28 mouse cellular contexts compared by ENCODE assay signal in the genomic region with DNA sequence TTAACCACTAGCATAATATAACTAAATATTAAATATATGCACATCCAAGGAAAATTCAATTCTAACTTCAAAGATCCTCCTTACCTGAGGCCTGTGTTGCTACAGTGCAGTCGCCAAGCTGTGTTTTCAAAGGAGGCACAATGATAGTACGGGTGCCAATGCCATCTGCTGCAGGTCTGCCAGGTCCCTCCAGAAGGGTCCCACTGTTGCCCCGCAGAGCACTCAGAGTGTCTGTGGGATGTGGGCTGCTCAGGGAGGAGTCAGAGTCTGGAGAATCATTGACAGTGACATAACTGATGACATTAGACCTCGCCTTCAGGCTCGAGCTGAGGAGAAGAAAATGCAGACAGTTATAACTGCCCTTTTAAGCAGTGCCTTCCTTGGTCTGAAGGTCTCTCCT. TPM values are rescaled to one million over a fixed set of nuclear protein-coding genes. Genes with fewer than 3 reads are reported as not detected.
A peak's percentile ranks its signal among the peaks of the same experiment; 100 is the strongest.
DNase-seq lines count a peak whose midpoint lies in the region; ATAC-seq and TF ChIP-seq lines count a peak whose summit lies in the region.
"Had no signal": no experiment of that assay in that cellular context is flagged by ENCODE, and none has a peak within 500 bp of the region (broad histone marks: within the 10 kb centered on the region; RNA-seq: fewer than 3 reads in every experiment).

No protein-coding gene starts in this region.

- no peak overlapping the region for H3K4me2 ChIP-seq in intestine, embryonic 16.5 days (ENCODE audit: low read depth, low read length)

- H3K9ac ChIP-seq in intestine, embryonic 16.5 days (ENCODE audit: low read depth, low read length), result no peak overlapping the region

- no peaks in the 10 kb centered on the region for H3K9me3 ChIP-seq in intestine, embryonic 16.5 days (ENCODE audit: control insufficient read depth, low read length)
- H3K9me3 ChIP-seq: G1E had no signal

- TF ChIP-seq POLR2A in spleen, adult 2 months (IDR thresholded peaks at IDR 0.05; ENCODE audit: low read depth, low read length), result no peak
- no peak for TF ChIP-seq POLR2A in olfactory bulb, adult 2 months (IDR thresholded peaks at IDR 0.05; ENCODE audit: insufficient read depth, low read depth, low read length)

- 88% methylated on average over 5 of the region's 5 CpGs for WGBS in spleen, adult 2 months
- WGBS in olfactory bulb, adult 2 months, result 90% methylated on average over 5 of the region's 5 CpGs
- 80% methylated on average over 5 of the region's 5 CpGs for WGBS in intestine, embryonic 16.5 days

- H3K4me3 ChIP-seq in spleen, adult 2 months (ENCODE audit: extremely low read depth, insufficient read depth, insufficient read length), result no peak overlapping the region
- H3K4me3 ChIP-seq in olfactory bulb, adult 2 months (ENCODE audit: insufficient read depth, low read depth, low read length), result no peak overlapping the region
- H3K4me3 ChIP-seq in intestine, embryonic 16.5 days (ENCODE audit: low read length), result no peak overlapping the region

- peaks cover 55% of the 10 kb centered on the region for H3K36me3 ChIP-seq in spleen, adult 2 months (ENCODE audit: control insufficient read depth, insufficient read depth, low read length)
- peaks cover 18% of the 10 kb centered on the region for H3K36me3 ChIP-seq in intestine, embryonic 16.5 days (ENCODE audit: control insufficient read depth, insufficient read depth, low read length)

- peaks cover 18% of the 10 kb centered on the region for H3K4me1 ChIP-seq in spleen, adult 2 months (ENCODE audit: control insufficient read depth, insufficient read depth, insufficient read length)
- peaks cover 6% of the 10 kb centered on the region; the same call in 1 of the 2 replicates for H3K4me1 ChIP-seq in olfactory bulb, adult 2 months (ENCODE audit: control insufficient read depth, insufficient read depth, low read length)
- H3K4me1 ChIP-seq in intestine, embryonic 16.5 days (ENCODE audit: control insufficient read depth, insufficient read depth, low read length), result no peaks in the 10 kb centered on the region

- TF ChIP-seq CTCF in spleen, adult 2 months (IDR thresholded peaks at IDR 0.05; ENCODE audit: extremely low read depth, insufficient read depth, insufficient read length, insufficient replicate concordance), result no peak
- no peak for TF ChIP-seq CTCF in olfactory bulb, adult 2 months (IDR thresholded peaks at IDR 0.05; ENCODE audit: insufficient read depth, low read depth, low read length)

- peak overlapping the region; percentile 37; the same call in 1 of the 2 replicates for H3K27ac ChIP-seq in spleen, adult 2 months (ENCODE audit: insufficient read depth, low read length)
- peak overlapping the region; percentile 29; the same call in 1 of the 2 replicates for H3K27ac ChIP-seq in olfactory bulb, adult 2 months (ENCODE audit: insufficient read depth, low read depth, low read length)
- H3K27ac ChIP-seq in intestine, embryonic 16.5 days (ENCODE audit: low read length), result no peak overlapping the region

- H3K27me3 ChIP-seq in spleen, adult 2 months (ENCODE audit: control insufficient read depth, insufficient read depth, low read length), result no peaks in the 10 kb centered on the region
- no peaks in the 10 kb centered on the region for H3K27me3 ChIP-seq in intestine, embryonic 16.5 days (replicated peaks; ENCODE audit: control insufficient read depth, insufficient read depth, low read length)
- H3K27me3 ChIP-seq: CH12.LX, Patski had no signal

- intact Hi-C loops in heart, postnatal 25 days (cut with DNase I), result no loop called here

- no peak for ATAC-seq in intestine, embryonic 16.5 days
- ATAC-seq: activated CD4-positive, CD25-positive, alpha-beta regulatory T cell, adult 4 months; CD4-positive, CD25-positive, alpha-beta regulatory T cell, adult 4 months; Patski had no signal

- DNase-seq in cerebellum, postnatal 10 days, result peak; percentile 45 to 57
- no peak for DNase-seq in cerebellum, adult 8-10 months
- DNase-seq in heart, adult 11 months, result peak; percentile 85
- no peak for DNase-seq in heart, postnatal 25 days (ENCODE audit: low spot score)
- DNase-seq in spleen, adult 2 months (ENCODE audit: low read depth in 1 of 2, low spot score in 2 of 2), result no peak
- DNase-seq in spleen, adult 12 weeks (ENCODE audit: low spot score), result no peak
- DNase-seq: adrenal gland, adult 2 months; adrenal gland, adult 8-10 months; adrenal gland, postnatal 10 days; adrenal gland, postnatal 14 days; adrenal gland, postnatal 25 days; adrenal gland, postnatal 36 days; B cell, adult 2 months; cerebellum, adult 11 months; cerebellum, adult 11-12 months had no signal

RNA-seq across cellular contexts. Expression of a gene that starts 7.5 kb away (rescaled TPM):
- total RNA-seq in heart, postnatal 25 days (2021), result not detected
- not detected in 2 replicates for polyA plus RNA-seq in spleen, adult 2 months (2012; rRNA removed)
- not detected in 2 replicates for polyA plus RNA-seq in olfactory bulb, adult 2 months (2012; ENCODE audit: insufficient read depth, insufficient read length, low replicate concordance, missing spikeins)
- not detected in 2 replicates for polyA plus RNA-seq in intestine, embryonic 16.5 days (2015; fragmentation: Nextera tagmentation; extraction: Ambion mirVana)
- total RNA-seq: adrenal gland, adult 18-20 months; adrenal gland, adult 2 months; adrenal gland, adult 8-10 months; adrenal gland, postnatal 10 days; adrenal gland, postnatal 14 days; adrenal gland, postnatal 25 days; adrenal gland, postnatal 36 days; adrenal gland, postnatal 4 days; CH12.LX; ES-E14; G1E; MEL had no signal
- polyA plus RNA-seq: activated CD4-positive, CD25-positive, alpha-beta regulatory T cell, adult 4 months; adrenal gland, adult 2 months; brain, embryonic 14.5 days; C2C12; CD4-positive, CD25-positive, alpha-beta regulatory T cell, adult 4 months; G1E; Patski had no signal

RNA-seq across cellular contexts. Expression of a gene that starts 8.9 kb away (rescaled TPM):
- total RNA-seq in heart, postnatal 25 days (2021), result 1 to 10 TPM; 5.4 to 5.7 TPM
- 17.9 and 18.2 TPM in 2 replicates for polyA plus RNA-seq in spleen, adult 2 months (2012; rRNA removed)
- not detected in 2 replicates for polyA plus RNA-seq in olfactory bulb, adult 2 months (2012; ENCODE audit: insufficient read depth, insufficient read length, low replicate concordance, missing spikeins)
- 41.6 and 44.0 TPM in 2 replicates for polyA plus RNA-seq in intestine, embryonic 16.5 days (2015; fragmentation: Nextera tagmentation; extraction: Ambion mirVana)
- polyA plus RNA-seq: G1E had no signal

RNA-seq across cellular contexts. Expression of a gene that starts 44.7 kb away (rescaled TPM):
- 100 to 1,000 TPM in 1 of 2 experiments, 10 to 100 TPM in 1; 90.0 to 101 TPM for total RNA-seq in heart, postnatal 25 days (2021)
- 72.4 and 84.4 TPM in 2 replicates for polyA plus RNA-seq in spleen, adult 2 months (2012; rRNA removed)
- polyA plus RNA-seq in olfactory bulb, adult 2 months (2012; ENCODE audit: insufficient read depth, insufficient read length, low replicate concordance, missing spikeins), result 438 TPM in 1 of 2 replicates, not detected in the other
- 6.3 and 7.1 TPM in 2 replicates for polyA plus RNA-seq in intestine, embryonic 16.5 days (2015; fragmentation: Nextera tagmentation; extraction: Ambion mirVana)

Comparison
In these comparisons a context has a peak if more than half of its experiments do, and no peak if none do; other contexts are left out.
1. DNase-seq: peak in cerebellum, postnatal 10 days (2 of 2) and heart, adult 11 months (single experiment); none in cerebellum, adult 8-10 months (single experiment), heart, postnatal 25 days (single experiment), spleen, adult 2 months (0 of 2) and spleen, adult 12 weeks (single experiment).